Mouse (Mus musculus) T-cell, adult 2 months (primary cell): ENCODE data around the gene Arhgap28.
"Not testable (repeated sequence)": the region's sequence is repeated elsewhere in the genome, so short reads cannot be mapped to it uniquely, and the experiment has no call there.

ENCODE experiments used
- DNase-seq: peaks from one replicate; pipeline ENCODE4 v3.0.0; 2022; ENCODE audit warnings: low spot score

Arhgap28 gene

GRCm38 (mm10) chr17:67877599-67877998, 126.3 kb downstream of the Arhgap28 start:
- no peak for DNase-seq

- no peak for DNase-seq
Observed at GRCm38 (mm10) chr17:67869731-67870601, 134.0 kb downstream of the Arhgap28 start.

- DNase-seq, result no peak
Observed at GRCm38 (mm10) chr17:67866541-67867241, 137.2 kb downstream of the Arhgap28 start.

GRCm38 (mm10) chr17:67866026-67866425, 137.9 kb downstream of the Arhgap28 start:
- no peak for DNase-seq

GRCm38 (mm10) chr17:67864912-67865311, 139.0 kb downstream of the Arhgap28 start:
- no peak for DNase-seq

GRCm38 (mm10) chr17:67864363-67864762, 139.6 kb downstream of the Arhgap28 start:
- DNase-seq, result no peak

- no peak for DNase-seq
Observed at GRCm38 (mm10) chr17:67861744-67862535, 142.0 kb downstream of the Arhgap28 start.

- no peak for DNase-seq
Observed at GRCm38 (mm10) chr17:67861080-67861630, 142.8 kb downstream of the Arhgap28 start.

GRCm38 (mm10) chr17:67841494-67841893, 162.4 kb downstream of the Arhgap28 start:
- not testable (repeated sequence) for DNase-seq

- no peak for DNase-seq
Observed at GRCm38 (mm10) chr17:67838948-67839347, 165.0 kb downstream of the Arhgap28 start.

GRCm38 (mm10) chr17:67837351-67838090, 166.4 kb downstream of the Arhgap28 start:
- no peak for DNase-seq

- no peak for DNase-seq
Observed at GRCm38 (mm10) chr17:67836146-67836895, 167.6 kb downstream of the Arhgap28 start.

GRCm38 (mm10) chr17:67827431-67827830, 176.5 kb downstream of the Arhgap28 start:
- no peak for DNase-seq

GRCm38 (mm10) chr17:67816916-67817315, 187.0 kb downstream of the Arhgap28 start:
- DNase-seq, result no peak

- DNase-seq, result no peak
Observed at GRCm38 (mm10) chr17:67815720-67816119, 188.2 kb downstream of the Arhgap28 start.

- DNase-seq, result no peak
Observed at GRCm38 (mm10) chr17:67813666-67814065, 190.3 kb downstream of the Arhgap28 start.

GRCm38 (mm10) chr17:67809171-67809570, 194.7 kb downstream of the Arhgap28 start:
- DNase-seq, result no peak
